Mouse (Mus musculus): ENCODE results near the gene Gnmt. TPM values are rescaled to one million over a fixed set of nuclear protein-coding genes. Genes with fewer than 3 reads are reported as not detected.

Gene Gnmt
- total and polyA plus RNA-seq, 2 experiments, result 3,482 to 4,950 TPM

GRCm38 (mm10) chr17:46742986-46743385 lies 14.0 kb upstream of the Gnmt start:
- no peak for DNase-seq (ENCODE audit: extremely low read depth, low read depth, low spot score)
- 93% methylated on average over 9 of the region's 9 CpGs for WGBS
- no peaks in the 10 kb centered on the region for H3K27me3 ChIP-seq (ENCODE audit: control insufficient read depth, insufficient read depth, low read length)
- H3K4me3 ChIP-seq (ENCODE audit: insufficient read depth, low read depth, low read length), result no peak overlapping the region
- no peak overlapping the region for H3K27ac ChIP-seq (replicated peaks; ENCODE audit: insufficient read depth, low read depth, low read length)
- no peak for TF ChIP-seq CTCF (IDR thresholded peaks at IDR 0.05; ENCODE audit: low read depth, low read length)
- TF ChIP-seq POLR2A (IDR thresholded peaks at IDR 0.05; ENCODE audit: extremely low read depth, insufficient read depth, low read length), result no peak
- H3K79me2 ChIP-seq (ENCODE audit: control insufficient read depth, insufficient read depth, low read length), result peaks cover 4% of the 10 kb centered on the region; the same call in 1 of the 2 replicates
- H3K4me1 ChIP-seq (ENCODE audit: control insufficient read depth, insufficient read depth, low read length), result no peaks in the 10 kb centered on the region
- H3K36me3 ChIP-seq (ENCODE audit: control insufficient read depth, insufficient read depth, low read length), result peaks cover 14% of the 10 kb centered on the region
- H3K9ac ChIP-seq (ENCODE audit: low read depth, low read length), result no peak overlapping the region

DNA sequence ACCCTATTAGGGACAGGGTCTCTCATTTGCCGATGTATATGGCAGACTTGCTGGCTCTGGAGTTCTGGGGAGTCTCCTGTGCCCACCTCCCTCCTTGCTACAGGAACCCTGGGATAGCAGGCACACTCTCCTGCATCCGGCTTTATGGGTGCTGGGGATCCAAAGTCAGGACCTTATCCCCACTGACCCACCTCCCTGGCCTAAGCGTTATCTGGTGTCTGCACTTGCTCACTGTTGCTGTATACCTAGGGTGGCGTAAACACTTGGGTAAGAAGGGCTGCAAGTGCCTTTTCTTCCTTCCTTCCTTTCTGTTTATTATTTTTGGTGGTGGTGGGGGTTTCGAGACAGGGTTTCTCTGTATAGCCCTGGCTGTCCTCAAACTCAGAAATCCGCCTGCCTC lies 12.3 kb upstream of the Gnmt start:
- no peak overlapping the region for H3K9ac ChIP-seq (ENCODE audit: low read depth, low read length)

DNA sequence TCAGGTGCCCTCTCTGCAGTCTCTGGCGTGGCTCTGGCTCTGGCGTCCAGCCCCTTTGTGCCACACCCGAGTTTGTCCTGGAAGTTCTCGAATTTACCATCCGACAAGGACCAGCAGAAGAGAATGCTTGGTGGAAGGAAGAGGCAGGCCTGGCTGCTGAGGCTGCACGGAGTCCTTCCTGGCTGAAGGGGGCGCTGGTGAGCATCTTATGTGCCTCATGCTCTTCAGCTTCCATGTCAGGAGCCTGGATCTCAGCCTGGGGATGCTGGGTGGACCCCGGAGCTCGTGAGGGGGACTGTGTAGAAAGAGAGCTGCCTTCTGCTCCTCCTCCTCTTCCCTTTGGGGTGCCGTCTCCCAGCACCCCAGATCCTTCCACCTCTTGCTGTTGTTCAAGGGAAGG lies 7.2 kb upstream of the Gnmt start:
- H3K9ac ChIP-seq (ENCODE audit: low read depth, low read length), result peak overlapping the region; percentile 15
- TF ChIP-seq POLR2A (IDR thresholded peaks at IDR 0.05; ENCODE audit: extremely low read depth, insufficient read depth, low read length) (no peak), CTCF (IDR thresholded peaks at IDR 0.05; ENCODE audit: low read depth, low read length) (peak; percentile 89)
- 41% methylated on average over 10 of the region's 10 CpGs for WGBS
- H3K4me1 ChIP-seq (ENCODE audit: control insufficient read depth, insufficient read depth, low read length), result peaks cover 26% of the 10 kb centered on the region
- no peaks in the 10 kb centered on the region for H3K36me3 ChIP-seq (ENCODE audit: control insufficient read depth, insufficient read depth, low read length)
- no peaks in the 10 kb centered on the region for H3K27me3 ChIP-seq (ENCODE audit: control insufficient read depth, insufficient read depth, low read length)
- peak overlapping the region; percentile 86 for H3K27ac ChIP-seq (replicated peaks; ENCODE audit: insufficient read depth, low read depth, low read length)
- peak; percentile 77 for DNase-seq (ENCODE audit: extremely low read depth, low read depth, low spot score)
- H3K4me3 ChIP-seq (ENCODE audit: insufficient read depth, low read depth, low read length), result peak overlapping the region; percentile 16; the same call in 1 of the 2 replicates
- H3K79me2 ChIP-seq (ENCODE audit: control insufficient read depth, insufficient read depth, low read length), result no peaks in the 10 kb centered on the region; the same call in 1 of the 2 replicates

More for the DNA sequence above, 12.3 kb upstream of the Gnmt start:
- peaks cover 2% of the 10 kb centered on the region for H3K4me1 ChIP-seq (ENCODE audit: control insufficient read depth, insufficient read depth, low read length)
- no peak overlapping the region for H3K4me3 ChIP-seq (ENCODE audit: insufficient read depth, low read depth, low read length)
- 94% methylated on average over 6 of the region's 6 CpGs for whole genome bisulfite sequencing
- H3K27me3 ChIP-seq (ENCODE audit: control insufficient read depth, insufficient read depth, low read length), result no peaks in the 10 kb centered on the region
- no peak overlapping the region for H3K27ac ChIP-seq (replicated peaks; ENCODE audit: insufficient read depth, low read depth, low read length)
- no peaks in the 10 kb centered on the region; the same call in 1 of the 2 replicates for H3K79me2 ChIP-seq (ENCODE audit: control insufficient read depth, insufficient read depth, low read length)
- H3K36me3 ChIP-seq (ENCODE audit: control insufficient read depth, insufficient read depth, low read length), result peaks cover 9% of the 10 kb centered on the region
- TF ChIP-seq POLR2A (IDR thresholded peaks at IDR 0.05; ENCODE audit: extremely low read depth, insufficient read depth, low read length) (no peak), CTCF (IDR thresholded peaks at IDR 0.05; ENCODE audit: low read depth, low read length) (no peak)
- DNase-seq (ENCODE audit: extremely low read depth, low read depth, low spot score), result no peak

- H3K9ac ChIP-seq (ENCODE audit: low read depth, low read length), result peak overlapping the region; percentile 33
Measured at GRCm38 (mm10) chr17:46735287-46735686, 6.3 kb upstream of the Gnmt start.

DNA sequence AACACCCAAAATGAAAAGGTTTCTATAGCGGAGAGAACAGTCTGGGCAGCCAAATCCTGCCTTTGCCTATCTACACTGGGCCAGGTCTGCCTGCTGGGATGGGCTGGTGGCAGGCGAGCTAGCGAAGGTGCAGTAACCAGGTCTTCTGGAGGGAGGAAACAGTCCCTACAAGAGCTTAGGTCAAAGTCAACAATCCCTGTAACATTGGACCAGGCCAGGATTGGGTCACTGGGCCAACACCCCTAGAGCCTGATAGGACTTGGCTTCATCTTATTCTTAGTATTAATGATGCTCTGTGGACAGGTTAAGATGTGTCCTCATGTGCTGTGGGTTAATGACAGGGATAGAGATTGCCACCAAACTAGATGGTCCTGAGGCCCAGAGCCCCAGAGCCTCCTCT lies 5.1 kb upstream of the Gnmt start:
- no peaks in the 10 kb centered on the region for H3K36me3 ChIP-seq (ENCODE audit: control insufficient read depth, insufficient read depth, low read length)
- TF ChIP-seq CTCF (IDR thresholded peaks at IDR 0.05; ENCODE audit: low read depth, low read length) (no peak), POLR2A (IDR thresholded peaks at IDR 0.05; ENCODE audit: extremely low read depth, insufficient read depth, low read length) (0 out of 2 replicates have a peak, but pooled peaks have one; percentile 36)
- H3K4me3 ChIP-seq (ENCODE audit: insufficient read depth, low read depth, low read length), result no peak overlapping the region
- peak; percentile 95 for DNase-seq (ENCODE audit: extremely low read depth, low read depth, low spot score)
- peak overlapping the region; percentile 87 for H3K27ac ChIP-seq (replicated peaks; ENCODE audit: insufficient read depth, low read depth, low read length)
- H3K79me2 ChIP-seq (ENCODE audit: control insufficient read depth, insufficient read depth, low read length), result no peaks in the 10 kb centered on the region
- no peaks in the 10 kb centered on the region for H3K27me3 ChIP-seq (ENCODE audit: control insufficient read depth, insufficient read depth, low read length)
- peaks cover 31% of the 10 kb centered on the region for H3K4me1 ChIP-seq (ENCODE audit: control insufficient read depth, insufficient read depth, low read length)
- WGBS, result 42% methylated on average over 3 of the region's 3 CpGs
- peak overlapping the region; percentile 49 for H3K9ac ChIP-seq (ENCODE audit: low read depth, low read length)

More at GRCm38 (mm10) chr17:46735287-46735686, 6.3 kb upstream of the Gnmt start:
- Histone ChIP-seq H3K4me1 (ENCODE audit: control insufficient read depth, insufficient read depth, low read length) (peaks cover 26% of the 10 kb centered on the region), H3K4me3 (ENCODE audit: insufficient read depth, low read depth, low read length) (no peak overlapping the region), H3K27ac (replicated peaks; ENCODE audit: insufficient read depth, low read depth, low read length) (peak overlapping the region; percentile 87), H3K36me3 (ENCODE audit: control insufficient read depth, insufficient read depth, low read length) (no peaks in the 10 kb centered on the region), H3K79me2 (ENCODE audit: control insufficient read depth, insufficient read depth, low read length) (no peaks in the 10 kb centered on the region), H3K27me3 (ENCODE audit: control insufficient read depth, insufficient read depth, low read length) (no peaks in the 10 kb centered on the region)
- TF ChIP-seq POLR2A (IDR thresholded peaks at IDR 0.05; ENCODE audit: extremely low read depth, insufficient read depth, low read length) (peak; percentile 42; the same call in 1 of the 2 replicates), CTCF (IDR thresholded peaks at IDR 0.05; ENCODE audit: low read depth, low read length) (no peak)
- DNase-seq (ENCODE audit: extremely low read depth, low read depth, low spot score), result peak; percentile 100
- WGBS, result 21% methylated on average over 7 of the region's 7 CpGs

GRCm38 (mm10) chr17:46728496-46728895 lies 472 bp downstream of the Gnmt start:
- Histone ChIP-seq H3K36me3 (ENCODE audit: control insufficient read depth, insufficient read depth, low read length) (peaks cover 10% of the 10 kb centered on the region), H3K27me3 (ENCODE audit: control insufficient read depth, insufficient read depth, low read length) (no peaks in the 10 kb centered on the region), H3K9ac (ENCODE audit: low read depth, low read length) (peak overlapping the region; percentile 93), H3K4me1 (ENCODE audit: control insufficient read depth, insufficient read depth, low read length) (peaks cover 11% of the 10 kb centered on the region), H3K27ac (replicated peaks; ENCODE audit: insufficient read depth, low read depth, low read length) (peak overlapping the region; percentile 98), H3K4me3 (ENCODE audit: insufficient read depth, low read depth, low read length) (peak overlapping the region; percentile 83), H3K79me2 (ENCODE audit: control insufficient read depth, insufficient read depth, low read length) (no peaks in the 10 kb centered on the region)
- TF ChIP-seq CTCF (IDR thresholded peaks at IDR 0.05; ENCODE audit: low read depth, low read length) (no peak), POLR2A (IDR thresholded peaks at IDR 0.05; ENCODE audit: extremely low read depth, insufficient read depth, low read length) (peak; percentile 31; the same call in 1 of the 2 replicates)
- peak; percentile 72 for DNase-seq (ENCODE audit: extremely low read depth, low read depth, low spot score)
- 9% methylated on average over 11 of the region's 11 CpGs for WGBS
